Mouse (Mus musculus): ENCODE measurements around the gene Pkp4.

DNA sequence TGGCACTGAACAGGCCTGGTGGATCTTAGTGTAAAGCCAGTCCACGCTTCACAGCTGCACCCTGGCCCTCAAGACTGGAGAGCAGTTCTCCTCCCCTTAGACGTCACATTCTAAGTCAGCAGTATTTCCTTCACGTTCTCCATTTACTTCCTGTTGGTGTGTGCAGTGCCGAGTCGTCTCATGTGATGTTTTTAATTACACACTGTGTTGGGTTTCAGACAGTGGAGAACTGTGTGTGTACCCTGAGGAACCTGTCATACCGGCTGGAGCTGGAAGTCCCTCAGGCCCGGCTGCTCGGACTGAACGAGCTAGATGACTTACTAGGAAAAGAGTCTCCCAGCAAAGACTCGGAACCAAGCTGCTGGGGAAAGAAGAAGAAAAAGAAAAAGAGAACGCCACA lies 177.9 kb downstream of the Pkp4 start:
- TF ChIP-seq CTCF (IDR thresholded peaks at IDR 0.05 in 2 of 3, conservative IDR thresholded peaks at IDR 0.05 in 1 of 3; ENCODE audit: control insufficient read depth in 1 of 3, insufficient read depth in 1 of 3, low read depth in 2 of 3, low read length in 3 of 3, poor library complexity in 1 of 3, severe bottlenecking in 1 of 3), result no peak
- TF ChIP-seq USF2 (IDR thresholded peaks at IDR 0.05; ENCODE audit: borderline replicate concordance in 1 of 2, insufficient read depth in 1 of 2, low read depth in 1 of 2, low read length in 2 of 2), result no peak
- TF ChIP-seq POLR2A (IDR thresholded peaks at IDR 0.05; ENCODE audit: control insufficient read depth in 1 of 2, insufficient read depth in 1 of 2, low read depth in 1 of 2, low read length in 2 of 2, poor library complexity in 1 of 2), result no peak
- no peak for TF ChIP-seq MAX (IDR thresholded peaks at IDR 0.05; ENCODE audit: low read length)
- TF ChIP-seq GABPA (IDR thresholded peaks at IDR 0.05; ENCODE audit: low read depth, low read length), result no peak
- TF ChIP-seq RCOR1 (IDR thresholded peaks at IDR 0.05; ENCODE audit: low read depth, low read length), result no peak
- no peak for TF ChIP-seq EP300 (IDR thresholded peaks at IDR 0.05; ENCODE audit: low read depth in 1 of 2, low read length in 2 of 2)
- no peak for TF ChIP-seq MYC (IDR thresholded peaks at IDR 0.05; ENCODE audit: low read depth, low read length)
- TF ChIP-seq TAL1 (IDR thresholded peaks at IDR 0.05; ENCODE audit: low read length), result no peak
- no peak for TF ChIP-seq CHD2 (IDR thresholded peaks at IDR 0.05; ENCODE audit: low read length)
- no peak for TF ChIP-seq HCFC1 (IDR thresholded peaks at IDR 0.05; ENCODE audit: low read depth, low read length)
- no peak for TF ChIP-seq KAT2A (conservative IDR thresholded peaks at IDR 0.05; ENCODE audit: low read depth, low read length)
- no peak for TF ChIP-seq CHD1 (IDR thresholded peaks at IDR 0.05; ENCODE audit: low read depth, low read length)
- TF ChIP-seq USF1 (IDR thresholded peaks at IDR 0.05; ENCODE audit: low read depth, low read length), result no peak
